Mouse (Mus musculus) T-helper 17 cell (primary cell): ENCODE measurements at regions not wholly inside any gene's neighbourhood (a gene's known extent, or its start where the extent isn't known, plus 50 kb on each side); places are given as distances from the start of the nearest gene placed in this dataset.

ENCODE experiments used
- in situ Hi-C, 2 experiments: fragments of 300-600 bp; cut with MboI, MseI; formaldehyde crosslinking; loops; 1 replicate in 1 of 2; 2 replicates in 1 of 2; pipeline ENCODE4 v1.15.1; 2025; ENCODE audit warnings: high pct_unique_total_duplicates in 2 of 2

- in situ Hi-C loops, result no loop called here
Measured at GRCm38 (mm10) chr5:64498431-64498830, 304.8 kb upstream of the Klf3 start.

- in situ Hi-C loops, result no loop called here
Measured at GRCm38 (mm10) chr5:64499131-64499530, 304.1 kb upstream of the Klf3 start.

- in situ Hi-C loops, result no loop called here
Measured at GRCm38 (mm10) chr5:64500413-64500812, 302.8 kb upstream of the Klf3 start.

DNA sequence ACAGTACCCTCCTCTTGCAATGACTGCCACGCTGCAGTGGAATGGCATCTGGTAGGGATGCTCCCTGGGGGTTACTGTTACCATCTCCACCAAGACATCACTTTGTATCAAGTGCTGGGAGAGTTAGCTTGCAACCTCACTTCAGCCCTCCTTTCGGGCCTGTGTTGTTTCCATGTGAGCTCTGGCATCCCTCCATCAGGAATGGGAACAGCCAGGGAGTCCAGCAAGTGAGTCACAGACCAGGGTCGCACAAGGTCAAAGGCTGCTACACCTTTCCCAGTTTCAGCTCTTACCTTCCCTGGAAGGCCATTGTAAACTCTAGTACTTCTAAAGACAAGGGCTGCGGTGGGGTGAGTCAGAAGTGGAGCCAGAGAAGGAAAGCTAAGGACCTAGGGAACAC, 302.3 kb upstream of the Klf3 start:
- in situ Hi-C loops, result no loop called here

GRCm38 (mm10) chr5:64501746-64502145, 301.4 kb upstream of the Klf3 start:
- in situ Hi-C loops, result no loop called here

DNA sequence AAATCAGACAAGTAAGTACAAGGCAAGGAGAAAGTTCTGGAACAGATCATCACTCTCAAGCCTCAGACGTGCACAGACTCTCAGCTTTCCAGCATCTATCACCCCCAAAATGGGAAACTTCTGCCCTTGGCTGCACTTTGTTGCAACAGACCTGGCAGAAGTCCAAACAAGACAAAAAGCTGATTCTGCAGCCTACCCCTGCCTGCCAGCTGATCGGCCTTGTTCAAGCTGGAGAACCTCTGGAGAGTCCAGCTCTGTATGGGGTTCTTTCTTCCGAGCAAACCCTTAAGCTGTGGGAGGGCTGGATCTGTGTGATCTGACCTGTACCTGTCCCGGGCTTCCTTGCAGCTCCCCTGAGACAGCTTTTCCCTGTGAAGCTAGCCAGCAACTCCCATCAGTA, 299.7 kb upstream of the Klf3 start:
- in situ Hi-C loops, result no loop called here

GRCm38 (mm10) chr5:64504507-64504906, 298.7 kb upstream of the Klf3 start:
- in situ Hi-C loops, result no loop called here

DNA sequence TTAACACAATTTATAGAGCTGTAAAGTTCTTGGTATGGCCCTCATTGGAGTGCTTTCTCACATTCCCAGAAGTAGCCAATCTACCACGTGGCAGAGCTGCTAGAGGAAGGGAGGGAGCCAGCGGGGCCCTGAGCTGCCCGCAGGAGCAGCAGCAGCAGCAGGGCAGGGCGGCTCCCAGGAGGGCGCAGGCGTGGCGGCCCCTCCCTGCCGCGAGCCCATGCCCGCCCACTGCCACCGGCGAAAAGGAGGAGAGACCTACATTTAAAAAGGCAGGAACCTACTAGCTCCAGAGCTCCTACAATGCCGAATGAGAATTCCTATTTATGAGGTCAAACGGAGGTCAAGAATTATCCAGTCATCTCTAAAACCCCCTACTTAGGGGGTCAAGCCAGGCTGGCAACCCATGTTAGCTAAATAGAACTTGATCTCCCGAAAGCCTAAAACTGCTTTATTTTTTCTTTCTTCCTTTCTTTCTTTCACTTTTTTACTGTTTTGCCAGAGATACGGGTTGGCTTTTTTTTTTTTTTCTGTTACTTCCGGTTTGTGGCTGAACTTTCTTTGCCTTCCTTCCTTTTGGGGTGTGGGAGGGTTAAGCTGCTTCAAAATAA, 297.9 kb upstream of the Klf3 start:
- in situ Hi-C loops, result loop anchor here (5.0 kb wide), 2 partner anchors 302 to 307 kb away; no protein-coding TSS in a partner anchor

DNA sequence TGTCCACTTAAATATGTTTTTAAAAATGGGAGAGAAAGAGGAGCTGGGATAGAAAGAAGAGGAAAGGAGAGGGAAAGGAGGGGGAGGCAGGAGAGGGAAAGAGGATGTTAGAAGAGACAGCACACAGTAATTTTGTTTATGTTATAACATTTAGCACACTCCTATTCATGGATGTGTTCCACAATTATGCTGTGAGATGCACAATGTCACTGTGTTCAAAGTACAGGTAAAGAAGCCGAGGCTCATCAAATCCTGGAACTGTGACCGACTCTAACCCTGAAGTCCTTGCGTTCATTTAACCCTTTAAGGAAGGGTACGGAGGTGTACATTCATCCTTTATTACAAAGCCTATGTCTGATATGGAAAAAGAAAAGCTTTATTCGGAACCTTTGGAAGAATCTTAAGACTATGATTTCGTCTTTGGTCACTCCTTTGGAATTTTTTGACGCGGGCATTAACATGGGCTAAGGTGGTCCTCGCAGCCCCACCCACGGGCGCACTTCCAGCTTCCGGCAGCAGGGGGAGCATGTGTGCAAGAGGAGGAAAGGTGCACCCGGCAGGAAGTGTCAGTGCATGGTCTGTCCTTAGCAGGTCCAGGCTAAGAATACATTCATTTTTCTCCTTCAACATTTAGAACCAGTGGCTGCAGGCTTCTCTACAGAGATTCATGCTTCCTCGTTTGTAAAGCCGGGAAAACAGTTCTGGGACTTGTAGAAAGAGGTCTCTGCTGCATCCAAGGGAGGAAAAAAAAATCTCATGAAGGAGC, 297.2 kb upstream of the Klf3 start:
- in situ Hi-C loops, result loop anchor here (5.0 kb wide), 2 partner anchors 301 to 306 kb away; no protein-coding TSS in a partner anchor

- in situ Hi-C loops, result loop anchor here (5.0 kb wide), 2 partner anchors 299 to 304 kb away; no protein-coding TSS in a partner anchor
Measured at GRCm38 (mm10) chr5:64508565-64508964, 294.6 kb upstream of the Klf3 start.

GRCm38 (mm10) chr5:64513155-64513945, 289.8 kb upstream of the Klf3 start:
- in situ Hi-C loops, result loop anchor here in 1 of 2 experiments (5.0 kb wide), 1 partner anchor 84 kb away; no protein-coding TSS in a partner anchor

DNA sequence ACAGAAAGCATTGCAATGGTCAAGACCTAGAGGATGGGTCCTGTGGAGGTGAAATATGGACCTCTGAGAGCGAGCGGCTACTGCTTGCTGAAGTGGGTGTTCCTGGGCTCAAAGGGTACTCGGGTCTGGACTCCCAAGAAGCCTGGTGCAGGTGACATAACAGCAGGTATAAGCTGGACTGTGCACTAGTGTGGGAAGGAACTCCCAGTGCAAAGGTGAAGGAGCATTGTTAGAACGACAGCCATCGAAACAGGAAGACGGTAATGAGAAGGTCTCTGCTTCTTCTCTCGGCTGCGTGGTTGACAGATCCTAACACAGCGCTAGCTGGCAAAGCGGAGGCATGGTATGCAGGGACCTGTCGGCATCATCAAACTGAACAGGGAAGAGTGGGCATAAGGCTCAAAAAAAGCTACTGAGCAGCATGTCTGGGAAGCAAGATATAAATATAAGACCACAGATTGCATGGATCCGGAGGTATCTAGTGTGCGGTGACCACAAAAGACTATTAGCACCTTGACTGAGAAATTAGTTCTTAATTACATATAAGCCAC, 287.0 kb upstream of the Klf3 start:
- in situ Hi-C loops, result no loop called here

- in situ Hi-C loops, result no loop called here
Measured at GRCm38 (mm10) chr5:64517241-64517640, 285.9 kb upstream of the Klf3 start.

- in situ Hi-C loops, result no loop called here
Measured at GRCm38 (mm10) chr5:64517835-64518234, 285.4 kb upstream of the Klf3 start.

GRCm38 (mm10) chr5:64519036-64519435, 284.2 kb upstream of the Klf3 start:
- in situ Hi-C loops, result no loop called here

- in situ Hi-C loops, result no loop called here
Measured at GRCm38 (mm10) chr5:64519731-64520130, 283.5 kb upstream of the Klf3 start.

DNA sequence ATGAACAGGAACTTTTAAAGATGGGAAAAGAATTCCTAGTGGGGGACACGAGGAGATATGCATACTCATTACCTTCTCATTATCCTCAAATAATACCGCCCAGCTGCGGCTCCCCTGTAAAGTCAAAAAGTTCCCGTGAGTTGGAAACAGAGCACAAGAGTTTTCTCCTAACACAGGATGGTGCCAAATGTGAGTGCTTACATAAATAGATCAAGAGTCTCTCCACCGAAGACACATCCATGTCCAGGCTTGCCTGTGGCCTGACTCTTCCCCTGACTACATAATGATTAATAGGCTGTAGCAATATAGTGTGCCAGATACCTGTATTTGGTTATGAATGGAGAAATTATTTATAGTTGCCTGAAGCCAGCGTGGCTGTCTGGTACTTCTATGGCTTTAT, 281.8 kb upstream of the Klf3 start:
- in situ Hi-C loops, result no loop called here

- in situ Hi-C loops, result no loop called here
Measured at GRCm38 (mm10) chr5:64521969-64522368, 281.2 kb upstream of the Klf3 start.

DNA sequence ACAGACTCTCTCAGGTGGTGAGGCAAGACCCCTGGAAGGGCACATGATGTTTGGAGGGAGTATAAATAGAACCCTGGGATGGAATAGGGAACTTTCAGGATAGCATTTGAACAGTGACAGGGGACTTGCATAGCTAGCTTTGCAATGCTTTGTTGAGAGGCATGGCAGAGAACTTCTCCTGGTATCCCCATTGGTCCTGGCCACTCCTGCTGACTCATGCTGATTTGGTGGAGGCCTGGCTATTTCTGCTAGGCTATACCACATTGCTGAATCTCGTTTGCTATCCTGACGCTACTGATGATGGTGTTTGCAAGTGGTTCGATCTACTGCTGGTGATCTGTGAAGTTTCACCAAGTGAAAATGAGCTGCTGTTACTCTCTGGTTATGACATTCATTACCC, 276.7 kb upstream of the Klf3 start:
- in situ Hi-C loops, result loop anchor here in 1 of 2 experiments (25.0 kb wide), 1 partner anchor 1364 kb away; no protein-coding TSS in a partner anchor

GRCm38 (mm10) chr5:64527962-64528361, 275.2 kb upstream of the Klf3 start:
- in situ Hi-C loops, result loop anchor here in 1 of 2 experiments (25.0 kb wide), 1 partner anchor 1366 kb away; no protein-coding TSS in a partner anchor

- in situ Hi-C loops, result loop anchor here in 1 of 2 experiments (25.0 kb wide), 1 partner anchor 1372 kb away; no protein-coding TSS in a partner anchor
Measured at GRCm38 (mm10) chr5:64534371-64534770, 268.8 kb upstream of the Klf3 start.
